Mouse (Mus musculus): ENCODE measurements at regions not wholly inside any gene's neighbourhood (a gene's known extent, or its start where the extent isn't known, plus 50 kb on each side); places are given as distances from the start of the nearest gene placed in this dataset.

DNA sequence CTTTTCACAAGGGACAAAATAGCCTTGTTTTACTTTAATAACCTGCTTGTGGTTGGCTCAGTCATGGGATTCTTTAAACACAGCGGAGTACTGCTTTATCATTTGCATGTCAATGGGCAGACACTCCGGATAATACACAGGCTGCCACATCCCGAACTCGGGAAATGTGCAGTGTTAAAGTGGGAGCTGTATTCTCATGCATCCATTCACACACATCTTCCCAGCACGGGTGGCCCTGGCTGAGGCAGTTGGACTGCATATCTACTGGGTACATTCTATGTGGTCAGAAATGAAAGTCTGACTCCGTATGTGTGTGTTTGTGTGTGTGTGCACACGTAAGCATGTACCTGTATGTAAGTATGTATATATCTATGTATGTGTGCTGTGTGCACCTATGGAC is 100.5 kb downstream of the Btg1 start:
- TF ChIP-seq CTCF (IDR thresholded peaks at IDR 0.05; ENCODE audit: control insufficient read depth, insufficient read depth, low read length) (no peak), POLR2A (IDR thresholded peaks at IDR 0.05; ENCODE audit: borderline replicate concordance, control insufficient read depth, low read depth, low read length) (no peak)

Data from bone marrow, adult 2 months (tissue).